Comparison of ENCODE assay signal across 19 mouse cellular contexts in the genomic region with DNA sequence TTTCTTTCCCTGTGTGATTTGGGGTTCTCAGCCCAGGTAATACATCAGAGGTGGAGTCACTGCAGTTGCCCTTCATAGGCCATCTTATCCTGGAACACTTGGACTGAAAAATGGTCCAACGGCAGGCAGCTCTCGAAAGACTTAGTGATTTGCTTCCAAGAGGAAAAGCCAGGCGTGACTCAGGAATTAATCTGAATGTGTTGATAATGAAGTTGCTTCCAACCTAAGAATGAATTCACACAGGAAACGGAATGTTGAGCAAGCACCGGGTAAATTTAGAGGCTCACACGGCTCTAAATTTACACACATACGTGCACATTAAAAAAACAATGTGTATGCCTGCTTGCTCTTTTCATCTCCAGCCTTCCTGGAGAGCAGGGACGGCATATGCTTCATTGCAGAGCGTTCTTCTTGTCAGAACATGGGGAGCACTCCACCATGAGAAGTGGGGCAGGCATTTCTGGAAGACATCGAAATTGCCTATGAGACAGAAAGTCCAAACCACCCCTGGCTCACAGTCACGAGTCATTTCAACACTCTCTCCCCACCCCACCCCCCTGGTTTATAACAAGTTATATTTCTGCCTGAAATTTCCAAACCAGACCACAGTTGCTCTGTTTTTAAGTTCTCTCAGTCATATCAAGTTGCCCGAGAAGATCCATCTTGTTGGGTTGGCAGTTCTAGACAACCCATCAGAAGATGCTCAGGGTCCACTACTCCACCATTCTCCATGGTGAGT.
DNase-seq lines count a peak whose midpoint lies in the region; ATAC-seq lines count a peak whose summit lies in the region.
"Had no signal": no experiment of that assay in that cellular context is flagged by ENCODE, and none has a peak within 500 bp of the region (broad histone marks: within the 10 kb centered on the region; RNA-seq: fewer than 3 reads in every experiment).

No protein-coding gene starts in this region.

- DNase-seq in forebrain, embryonic 14.5 days (ENCODE audit: low spot score) = no peak
- DNase-seq in hindbrain, embryonic 10.5 days (ENCODE audit: low spot score) = no peak
- DNase-seq in cerebellum, adult 18-20 months = no peak
- DNase-seq: adrenal gland, postnatal 14 days; cerebellum, postnatal 10 days; liver, postnatal 0 days; lung, postnatal 4 days; retina, postnatal 1 day; thymus, postnatal 36 days had no signal

- no peaks in the 10 kb centered on the region for H3K27me3 ChIP-seq in forebrain, embryonic 15.5 days
- no peaks in the 10 kb centered on the region for H3K27me3 ChIP-seq in forebrain, embryonic 14.5 days (replicated peaks; ENCODE audit: control insufficient read depth, insufficient read depth, low read length)
- H3K27me3 ChIP-seq in hindbrain, embryonic 15.5 days = no peaks in the 10 kb centered on the region
- no peaks in the 10 kb centered on the region for H3K27me3 ChIP-seq in hindbrain, embryonic 10.5 days (ENCODE audit: insufficient read depth, poor library complexity, severe bottlenecking)
- no peaks in the 10 kb centered on the region for H3K27me3 ChIP-seq in midbrain, embryonic 15.5 days (replicated peaks)
- no peaks in the 10 kb centered on the region for H3K27me3 ChIP-seq in midbrain, embryonic 13.5 days
- H3K27me3 ChIP-seq: CH12.LX; intestine, embryonic 15.5 days; limb, embryonic 13.5 days; neural tube, embryonic 15.5 days had no signal

- no peak overlapping the region for H3K4me2 ChIP-seq in forebrain, embryonic 15.5 days (replicated peaks)
- no peak overlapping the region for H3K4me2 ChIP-seq in forebrain, embryonic 14.5 days (ENCODE audit: low read length)
- no peak overlapping the region for H3K4me2 ChIP-seq in hindbrain, embryonic 15.5 days
- no peak overlapping the region for H3K4me2 ChIP-seq in midbrain, embryonic 15.5 days
- no peak overlapping the region for H3K4me2 ChIP-seq in midbrain, embryonic 13.5 days (replicated peaks)
- H3K4me2 ChIP-seq: intestine, embryonic 15.5 days; limb, embryonic 13.5 days; neural tube, embryonic 15.5 days had no signal

- H3K4me1 ChIP-seq in forebrain, embryonic 15.5 days = no peaks in the 10 kb centered on the region
- H3K4me1 ChIP-seq in forebrain, embryonic 14.5 days (ENCODE audit: control insufficient read depth, insufficient read depth, low read length) = no peaks in the 10 kb centered on the region
- peaks cover 15% of the 10 kb centered on the region for H3K4me1 ChIP-seq in hindbrain, embryonic 15.5 days (replicated peaks)
- H3K4me1 ChIP-seq in hindbrain, embryonic 10.5 days (replicated peaks) = no peaks in the 10 kb centered on the region
- peaks cover 7% of the 10 kb centered on the region for H3K4me1 ChIP-seq in midbrain, embryonic 15.5 days
- H3K4me1 ChIP-seq in midbrain, embryonic 13.5 days (replicated peaks) = peaks cover 4% of the 10 kb centered on the region
- H3K4me1 ChIP-seq: intestine, embryonic 15.5 days; limb, embryonic 13.5 days had no signal

- no peak overlapping the region for H3K4me3 ChIP-seq in forebrain, embryonic 15.5 days
- H3K4me3 ChIP-seq in forebrain, embryonic 14.5 days (ENCODE audit: low read depth, low read length) = no peak overlapping the region
- no peak overlapping the region for H3K4me3 ChIP-seq in hindbrain, embryonic 15.5 days
- no peak overlapping the region for H3K4me3 ChIP-seq in hindbrain, embryonic 10.5 days
- H3K4me3 ChIP-seq in midbrain, embryonic 15.5 days = no peak overlapping the region
- H3K4me3 ChIP-seq in midbrain, embryonic 13.5 days (replicated peaks) = no peak overlapping the region
- H3K4me3 ChIP-seq in macrophage (ENCODE audit: inconsistent target) = no peak overlapping the region
- H3K4me3 ChIP-seq: erythroblast, embryonic 14.5 days; intestine, embryonic 15.5 days; limb, embryonic 13.5 days; neural tube, embryonic 15.5 days had no signal

- no peak for ATAC-seq in forebrain, embryonic 15.5 days (replicated peaks)
- no peak for ATAC-seq in forebrain, embryonic 14.5 days
- no peak for ATAC-seq in hindbrain, embryonic 15.5 days (ENCODE audit: low FRiP score, low read depth)
- no peak for ATAC-seq in midbrain, embryonic 15.5 days (replicated peaks)
- no peak for ATAC-seq in midbrain, embryonic 13.5 days
- ATAC-seq: intestine, embryonic 15.5 days; liver, postnatal 0 days had no signal

- H3K36me3 ChIP-seq in forebrain, embryonic 15.5 days = no peaks in the 10 kb centered on the region
- H3K36me3 ChIP-seq in forebrain, embryonic 14.5 days (ENCODE audit: control insufficient read depth, insufficient read depth, low read length) = no peaks in the 10 kb centered on the region
- H3K36me3 ChIP-seq in hindbrain, embryonic 15.5 days = no peaks in the 10 kb centered on the region
- H3K36me3 ChIP-seq in hindbrain, embryonic 10.5 days = no peaks in the 10 kb centered on the region
- H3K36me3 ChIP-seq in midbrain, embryonic 15.5 days (replicated peaks) = no peaks in the 10 kb centered on the region
- no peaks in the 10 kb centered on the region for H3K36me3 ChIP-seq in midbrain, embryonic 13.5 days
- no peaks in the 10 kb centered on the region for H3K36me3 ChIP-seq in macrophage (ENCODE audit: inconsistent target)
- H3K36me3 ChIP-seq: intestine, embryonic 15.5 days; limb, embryonic 13.5 days; neural tube, embryonic 15.5 days had no signal

- H3K9me3 ChIP-seq in forebrain, embryonic 15.5 days = no peaks in the 10 kb centered on the region
- no peaks in the 10 kb centered on the region for H3K9me3 ChIP-seq in forebrain, embryonic 14.5 days (replicated peaks; ENCODE audit: control insufficient read depth, low read length)
- H3K9me3 ChIP-seq in hindbrain, embryonic 15.5 days = no peaks in the 10 kb centered on the region
- H3K9me3 ChIP-seq in hindbrain, embryonic 10.5 days = no peaks in the 10 kb centered on the region
- H3K9me3 ChIP-seq in midbrain, embryonic 15.5 days = no peaks in the 10 kb centered on the region
- H3K9me3 ChIP-seq in midbrain, embryonic 13.5 days = no peaks in the 10 kb centered on the region
- H3K9me3 ChIP-seq: intestine, embryonic 15.5 days; neural tube, embryonic 15.5 days had no signal

- H3K9ac ChIP-seq in forebrain, embryonic 15.5 days (replicated peaks) = no peak overlapping the region
- no peak overlapping the region for H3K9ac ChIP-seq in forebrain, embryonic 14.5 days (ENCODE audit: low read length)
- no peak overlapping the region for H3K9ac ChIP-seq in hindbrain, embryonic 15.5 days
- H3K9ac ChIP-seq in midbrain, embryonic 15.5 days = no peak overlapping the region
- no peak overlapping the region for H3K9ac ChIP-seq in midbrain, embryonic 13.5 days (replicated peaks)
- H3K9ac ChIP-seq: intestine, embryonic 15.5 days; limb, embryonic 13.5 days; liver, postnatal 0 days; neural tube, embryonic 15.5 days had no signal

- WGBS in forebrain, embryonic 15.5 days = 87% methylated on average over 12 of the region's 12 CpGs
- WGBS in forebrain, embryonic 14.5 days = 85% methylated on average over 12 of the region's 12 CpGs
- 80% methylated on average over 12 of the region's 12 CpGs for WGBS in hindbrain, embryonic 15.5 days
- 92% methylated on average over 12 of the region's 12 CpGs for WGBS in hindbrain, embryonic 10.5 days
- 84% methylated on average over 12 of the region's 12 CpGs for WGBS in midbrain, embryonic 15.5 days
- WGBS in midbrain, embryonic 13.5 days = 87% methylated on average over 12 of the region's 12 CpGs
- 27% methylated on average over 12 of the region's 12 CpGs for WGBS in macrophage (ENCODE audit: missing documents)

- H3K79me2 ChIP-seq in macrophage (ENCODE audit: inconsistent target) = no peaks in the 10 kb centered on the region

- 0 out of 2 replicates have a peak overlapping the region, but pooled peaks have one; percentile 29 for H3K27ac ChIP-seq in forebrain, embryonic 15.5 days (replicated peaks)
- no peak overlapping the region for H3K27ac ChIP-seq in forebrain, embryonic 14.5 days (ENCODE audit: low read depth, low read length)
- H3K27ac ChIP-seq in hindbrain, embryonic 15.5 days (replicated peaks) = 0 out of 2 replicates have a peak overlapping the region, but pooled peaks have one; percentile 66
- no peak overlapping the region for H3K27ac ChIP-seq in hindbrain, embryonic 10.5 days
- 0 out of 2 replicates have a peak overlapping the region, but pooled peaks have one; percentile 75 for H3K27ac ChIP-seq in midbrain, embryonic 15.5 days
- H3K27ac ChIP-seq in midbrain, embryonic 13.5 days = no peak overlapping the region
- peak overlapping the region; percentile 54 for H3K27ac ChIP-seq in macrophage
- H3K27ac ChIP-seq: intestine, embryonic 15.5 days; limb, embryonic 13.5 days had no signal

Comparison
In these comparisons a context has a peak if more than half of its experiments do, and no peak if none do; other contexts are left out.
1. H3K27ac ChIP-seq: peak in forebrain, embryonic 15.5 days (single experiment), hindbrain, embryonic 15.5 days (single experiment), midbrain, embryonic 15.5 days (single experiment) and macrophage (single experiment); none in forebrain, embryonic 14.5 days (single experiment), hindbrain, embryonic 10.5 days (single experiment) and midbrain, embryonic 13.5 days (single experiment).